Mouse (Mus musculus): ENCODE measurements around the gene Cep97. TPM values are rescaled to one million over a fixed set of nuclear protein-coding genes. Genes with fewer than 3 reads are reported as not detected.

Cep97 gene
- total RNA-seq, 1 experiment: 12.5 TPM

DNA sequence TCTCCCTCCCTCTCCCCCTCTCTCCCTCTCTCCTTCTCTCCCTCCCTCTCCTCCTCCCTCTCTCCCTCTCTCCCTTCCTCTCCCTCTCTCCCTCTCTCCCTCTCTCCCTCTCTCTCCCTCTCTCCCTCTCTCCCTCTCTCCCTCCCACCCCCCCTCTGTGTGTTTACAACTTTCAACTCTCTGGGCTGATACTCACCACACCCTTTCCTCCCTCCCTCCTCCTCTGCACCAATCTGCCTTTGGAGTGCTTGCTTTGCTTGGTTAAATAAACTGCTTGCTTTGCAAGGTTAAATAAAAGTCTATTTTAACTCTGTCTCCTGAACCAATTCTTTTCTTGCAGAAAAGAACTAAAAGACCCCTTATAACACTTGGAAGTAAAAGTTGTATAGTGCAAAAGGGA lies 18.1 kb upstream of the Cep97 start:
- no peak overlapping the region for H3K9ac ChIP-seq (ENCODE audit: insufficient read depth, low read depth, low read length, poor library complexity, severe bottlenecking)
- H3K27ac ChIP-seq (ENCODE audit: insufficient read depth, low read depth, low read length, poor library complexity, severe bottlenecking): no peak overlapping the region
- no peaks in the 10 kb centered on the region for H3K36me3 ChIP-seq (ENCODE audit: control insufficient read depth, insufficient read depth, low read length, poor library complexity, severe bottlenecking)
- no peak for DNase-seq (ENCODE audit: low read depth, low spot score)
- H3K4me3 ChIP-seq (ENCODE audit: insufficient read depth in 1 of 2, low read depth in 1 of 2, low read length in 2 of 2, poor library complexity in 1 of 2, severe bottlenecking in 1 of 2): no peak overlapping the region
- H3K9me3 ChIP-seq (ENCODE audit: control insufficient read depth, insufficient read depth, low read depth, low read length): no peaks in the 10 kb centered on the region
- H3K4me1 ChIP-seq (ENCODE audit: control insufficient read depth in 2 of 2, insufficient read depth in 2 of 2, low read length in 2 of 2, poor library complexity in 1 of 2): no peaks in the 10 kb centered on the region
- TF ChIP-seq ZNF384 (IDR thresholded peaks at IDR 0.05; ENCODE audit: low read depth, low read length): no peak
- no peak for TF ChIP-seq HCFC1 (IDR thresholded peaks at IDR 0.05; ENCODE audit: borderline replicate concordance, insufficient read depth, low read length)
- TF ChIP-seq MAFK (IDR thresholded peaks at IDR 0.05; ENCODE audit: insufficient read depth, low read depth, low read length): no peak
- TF ChIP-seq CHD2 (IDR thresholded peaks at IDR 0.05; ENCODE audit: low read depth, low read length): no peak
- TF ChIP-seq ZC3H11A (IDR thresholded peaks at IDR 0.05; ENCODE audit: borderline replicate concordance, low read depth, low read length): no peak
- in situ Hi-C loops (cut with MboI; ENCODE audit: low sequenced_read_pairs in 2 of 2, unreplicated experiment in 2 of 2): no loop called here

DNA sequence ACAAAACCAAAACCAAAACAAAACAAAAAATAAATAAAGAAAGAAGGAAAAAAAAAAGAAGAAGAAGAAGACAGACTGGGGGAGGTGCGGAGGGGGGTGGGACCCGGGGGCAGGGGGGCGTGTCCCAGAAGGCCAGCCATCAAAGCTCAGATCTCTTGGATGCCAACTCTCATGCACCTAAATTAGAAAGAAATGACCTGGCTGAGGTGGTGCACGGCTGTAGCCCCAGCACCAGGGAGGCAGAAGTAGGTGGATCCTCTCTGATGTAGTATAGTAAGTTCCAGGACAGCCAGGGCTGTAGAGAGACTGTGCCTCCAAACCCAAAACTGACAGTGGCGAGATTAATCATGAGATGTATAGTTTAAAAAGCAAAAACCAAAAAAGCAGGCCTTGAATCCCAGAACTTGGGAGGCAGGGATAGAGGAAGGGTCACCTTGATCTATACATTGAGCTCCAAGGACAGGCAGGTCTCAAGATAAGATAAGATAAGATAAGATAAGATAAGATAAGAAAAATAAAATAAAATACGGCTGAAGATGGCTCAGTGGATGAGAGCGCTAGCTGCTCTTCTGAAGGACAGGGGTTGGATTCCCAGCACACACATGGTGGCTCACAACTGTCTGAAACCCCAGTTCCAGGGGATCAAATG lies 17.1 kb upstream of the Cep97 start:
- H3K4me3 ChIP-seq (ENCODE audit: insufficient read depth in 1 of 2, low read depth in 1 of 2, low read length in 2 of 2, poor library complexity in 1 of 2, severe bottlenecking in 1 of 2): no peak overlapping the region
- no peaks in the 10 kb centered on the region for H3K36me3 ChIP-seq (ENCODE audit: control insufficient read depth, insufficient read depth, low read length, poor library complexity, severe bottlenecking)
- H3K9ac ChIP-seq (ENCODE audit: insufficient read depth, low read depth, low read length, poor library complexity, severe bottlenecking): no peak overlapping the region
- DNase-seq (ENCODE audit: low read depth, low spot score): no peak
- H3K27ac ChIP-seq (ENCODE audit: insufficient read depth, low read depth, low read length, poor library complexity, severe bottlenecking): no peak overlapping the region
- TF ChIP-seq HCFC1 (IDR thresholded peaks at IDR 0.05; ENCODE audit: borderline replicate concordance, insufficient read depth, low read length) (no peak), ZNF384 (IDR thresholded peaks at IDR 0.05; ENCODE audit: low read depth, low read length) (no peak), CHD2 (IDR thresholded peaks at IDR 0.05; ENCODE audit: low read depth, low read length) (no peak), ZC3H11A (IDR thresholded peaks at IDR 0.05; ENCODE audit: borderline replicate concordance, low read depth, low read length) (no peak), MAFK (IDR thresholded peaks at IDR 0.05; ENCODE audit: insufficient read depth, low read depth, low read length) (no peak)
- no peaks in the 10 kb centered on the region for H3K4me1 ChIP-seq (ENCODE audit: control insufficient read depth in 2 of 2, insufficient read depth in 2 of 2, low read length in 2 of 2, poor library complexity in 1 of 2)
- H3K9me3 ChIP-seq (ENCODE audit: control insufficient read depth, insufficient read depth, low read depth, low read length): no peaks in the 10 kb centered on the region
- in situ Hi-C loops (cut with MboI; ENCODE audit: low sequenced_read_pairs in 2 of 2, unreplicated experiment in 2 of 2): no loop called here

DNA sequence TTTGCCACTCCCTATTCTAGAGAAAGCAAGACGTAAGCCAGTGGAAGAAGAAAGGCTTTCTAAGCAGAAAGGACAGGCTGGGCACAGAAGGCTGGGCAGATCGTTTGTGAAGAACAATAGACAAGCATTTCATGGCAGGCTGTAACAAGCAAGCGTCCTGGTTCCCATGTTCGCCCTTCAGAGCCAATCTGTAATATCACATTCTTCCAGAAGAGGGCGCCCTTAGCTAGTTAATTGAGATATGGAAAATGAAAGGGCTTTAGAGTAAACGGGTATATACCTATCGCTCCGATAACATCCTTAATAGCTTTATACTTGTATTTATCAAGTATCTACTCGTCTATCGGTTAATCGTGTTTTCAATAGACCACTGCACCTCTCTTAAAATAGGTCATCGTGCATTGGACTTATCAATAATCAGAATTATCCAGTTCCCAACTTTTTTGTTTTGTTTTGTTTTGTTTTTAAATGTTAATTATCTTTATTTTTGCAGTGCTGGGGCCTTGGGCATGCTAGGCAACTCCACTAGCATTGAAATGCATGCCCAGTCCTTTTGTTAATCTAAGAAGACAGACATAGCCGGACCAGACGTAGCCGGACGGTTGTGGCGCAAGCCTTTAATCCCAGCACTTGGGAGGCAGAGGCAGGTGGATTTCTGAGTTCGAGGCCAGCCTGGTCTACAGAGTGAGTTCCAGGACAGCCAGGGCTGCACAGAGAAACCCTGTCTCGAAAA lies 16.5 kb upstream of the Cep97 start:
- in situ Hi-C loops (cut with MboI; ENCODE audit: low sequenced_read_pairs in 2 of 2, unreplicated experiment in 2 of 2): no loop called here
- Histone ChIP-seq H3K9me3 (ENCODE audit: control insufficient read depth, insufficient read depth, low read depth, low read length) (no peaks in the 10 kb centered on the region), H3K4me1 (ENCODE audit: control insufficient read depth in 2 of 2, insufficient read depth in 2 of 2, low read length in 2 of 2, poor library complexity in 1 of 2) (no peaks in the 10 kb centered on the region), H3K36me3 (ENCODE audit: control insufficient read depth, insufficient read depth, low read length, poor library complexity, severe bottlenecking) (no peaks in the 10 kb centered on the region), H3K4me3 (ENCODE audit: insufficient read depth in 1 of 2, low read depth in 1 of 2, low read length in 2 of 2, poor library complexity in 1 of 2, severe bottlenecking in 1 of 2) (no peak overlapping the region), H3K9ac (ENCODE audit: insufficient read depth, low read depth, low read length, poor library complexity, severe bottlenecking) (no peak overlapping the region), H3K27ac (ENCODE audit: insufficient read depth, low read depth, low read length, poor library complexity, severe bottlenecking) (no peak overlapping the region)
- peak; percentile 95 for DNase-seq (ENCODE audit: low read depth, low spot score)
- TF ChIP-seq HCFC1 (IDR thresholded peaks at IDR 0.05; ENCODE audit: borderline replicate concordance, insufficient read depth, low read length): no peak
- TF ChIP-seq CHD2 (IDR thresholded peaks at IDR 0.05; ENCODE audit: low read depth, low read length): no peak
- TF ChIP-seq MAFK (IDR thresholded peaks at IDR 0.05; ENCODE audit: insufficient read depth, low read depth, low read length): no peak
- TF ChIP-seq ZNF384 (IDR thresholded peaks at IDR 0.05; ENCODE audit: low read depth, low read length): no peak
- TF ChIP-seq ZC3H11A (IDR thresholded peaks at IDR 0.05; ENCODE audit: borderline replicate concordance, low read depth, low read length): peak; percentile 68

DNA sequence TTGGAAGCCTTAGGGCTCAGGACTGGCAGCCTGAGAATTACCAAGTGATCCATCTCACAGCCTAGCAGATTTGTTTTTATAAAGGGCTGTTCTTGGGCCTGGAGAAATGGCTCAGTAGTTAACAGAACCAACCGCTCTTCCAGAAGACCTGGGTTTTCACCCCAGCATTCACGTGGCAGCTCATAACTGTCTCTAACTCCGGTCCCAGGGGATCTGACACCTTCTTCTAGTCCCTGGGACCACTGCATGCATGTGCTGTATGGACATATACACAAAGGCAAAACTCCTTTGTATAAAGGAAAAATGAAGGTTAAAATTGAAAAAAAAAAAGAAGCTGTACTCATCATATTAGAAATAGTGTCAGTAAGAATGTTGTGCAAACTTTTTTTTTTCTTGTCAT lies 15.8 kb upstream of the Cep97 start:
- H3K36me3 ChIP-seq (ENCODE audit: control insufficient read depth, insufficient read depth, low read length, poor library complexity, severe bottlenecking): no peaks in the 10 kb centered on the region
- H3K4me3 ChIP-seq (ENCODE audit: insufficient read depth in 1 of 2, low read depth in 1 of 2, low read length in 2 of 2, poor library complexity in 1 of 2, severe bottlenecking in 1 of 2): no peak overlapping the region
- H3K4me1 ChIP-seq (ENCODE audit: control insufficient read depth in 2 of 2, insufficient read depth in 2 of 2, low read length in 2 of 2, poor library complexity in 1 of 2): no peaks in the 10 kb centered on the region
- no peaks in the 10 kb centered on the region for H3K9me3 ChIP-seq (ENCODE audit: control insufficient read depth, insufficient read depth, low read depth, low read length)
- TF ChIP-seq ZNF384 (IDR thresholded peaks at IDR 0.05; ENCODE audit: low read depth, low read length) (no peak), HCFC1 (IDR thresholded peaks at IDR 0.05; ENCODE audit: borderline replicate concordance, insufficient read depth, low read length) (no peak), ZC3H11A (IDR thresholded peaks at IDR 0.05; ENCODE audit: borderline replicate concordance, low read depth, low read length) (no peak), CHD2 (IDR thresholded peaks at IDR 0.05; ENCODE audit: low read depth, low read length) (no peak)
- no peak overlapping the region for H3K27ac ChIP-seq (ENCODE audit: insufficient read depth, low read depth, low read length, poor library complexity, severe bottlenecking)
- in situ Hi-C loops (cut with MboI; ENCODE audit: low sequenced_read_pairs in 2 of 2, unreplicated experiment in 2 of 2): no loop called here
- H3K9ac ChIP-seq (ENCODE audit: insufficient read depth, low read depth, low read length, poor library complexity, severe bottlenecking): no peak overlapping the region
- DNase-seq (ENCODE audit: low read depth, low spot score): no peak

All from ES-E14 (cell line).